Mouse (Mus musculus): Measurements from ENCODE around the gene Gadd45g. TPM values are rescaled to one million over a fixed set of nuclear protein-coding genes. Genes with fewer than 3 reads are reported as not detected.

Gene Gadd45g
- polyA plus RNA-seq, 2 experiments = 43.2 to 51.5 TPM

DNA sequence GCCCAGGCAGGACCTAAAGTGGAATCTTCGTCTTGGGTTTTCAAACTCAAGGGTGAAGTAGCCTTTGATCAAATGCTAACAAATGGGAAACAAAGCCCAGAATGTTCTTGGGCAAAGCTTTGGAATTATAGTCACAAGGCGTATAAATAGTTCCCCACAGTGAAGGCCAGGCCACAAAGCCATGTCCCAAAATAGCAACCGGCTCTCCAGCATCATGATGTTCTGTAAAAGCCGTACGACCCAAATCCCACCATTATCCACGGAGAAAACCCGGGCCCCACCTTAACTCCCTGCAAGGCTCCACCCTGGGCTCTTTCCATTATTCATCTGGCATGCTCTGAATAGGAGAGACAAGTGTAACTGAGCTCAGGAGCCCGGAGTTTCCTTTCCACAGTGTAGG is 32.3 kb downstream of the Gadd45g start:
- no peak for DNase-seq (ENCODE audit: low spot score)
- no peaks in the 10 kb centered on the region for H3K9me3 ChIP-seq (ENCODE audit: control insufficient read depth, low read length)
- no peaks in the 10 kb centered on the region for H3K27me3 ChIP-seq (ENCODE audit: control insufficient read depth, insufficient read depth, low read length)
- H3K4me3 ChIP-seq (replicated peaks; ENCODE audit: low read length) = no peak overlapping the region
- ATAC-seq (ENCODE audit: low FRiP score, low read depth) = no peak
- no peak overlapping the region for H3K9ac ChIP-seq (ENCODE audit: low read depth, low read length, severe bottlenecking)
- H3K36me3 ChIP-seq (ENCODE audit: control insufficient read depth, insufficient read depth, low read length) = no peaks in the 10 kb centered on the region
- TF ChIP-seq POLR2A (IDR thresholded peaks at IDR 0.05; ENCODE audit: borderline replicate concordance, extremely low read depth, insufficient read depth, insufficient read length) = no peak
- H3K4me2 ChIP-seq (replicated peaks; ENCODE audit: low read depth, low read length, severe bottlenecking) = no peak overlapping the region
- no peak overlapping the region for H3K27ac ChIP-seq (replicated peaks; ENCODE audit: low read depth, low read length)
- H3K4me1 ChIP-seq (ENCODE audit: control insufficient read depth, insufficient read depth, low read length) = peaks cover 8% of the 10 kb centered on the region; the same call in 1 of the 2 replicates
- WGBS = 64% methylated on average over 8 of the region's 8 CpGs

DNA sequence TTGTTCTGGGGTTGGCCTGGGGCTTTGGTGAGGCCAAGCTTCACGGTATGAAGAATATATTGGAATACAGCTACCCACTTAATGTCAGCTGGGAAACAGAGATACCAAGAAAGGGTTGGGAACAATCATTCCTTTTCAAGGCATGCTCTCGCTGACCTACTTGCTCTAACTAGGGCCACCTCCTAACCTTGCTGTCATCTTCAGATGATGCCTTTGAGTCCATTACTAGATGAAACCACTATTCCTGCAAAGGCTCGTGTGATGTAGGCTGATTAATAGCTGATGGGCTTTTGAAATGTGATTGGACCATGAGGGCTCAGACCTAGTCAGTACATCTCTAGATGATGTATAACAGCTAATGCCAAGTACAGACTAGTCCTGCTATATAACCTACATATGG is 33.1 kb downstream of the Gadd45g start:
- Histone ChIP-seq H3K4me3 (replicated peaks; ENCODE audit: low read length) (no peak overlapping the region), H3K4me1 (ENCODE audit: control insufficient read depth, insufficient read depth, low read length) (peaks cover 12% of the 10 kb centered on the region; the same call in 1 of the 2 replicates), H3K36me3 (ENCODE audit: control insufficient read depth, insufficient read depth, low read length) (no peaks in the 10 kb centered on the region), H3K9ac (ENCODE audit: low read depth, low read length, severe bottlenecking) (no peak overlapping the region), H3K27ac (replicated peaks; ENCODE audit: low read depth, low read length) (no peak overlapping the region), H3K4me2 (replicated peaks; ENCODE audit: low read depth, low read length, severe bottlenecking) (no peak overlapping the region), H3K27me3 (ENCODE audit: control insufficient read depth, insufficient read depth, low read length) (no peaks in the 10 kb centered on the region), H3K9me3 (ENCODE audit: control insufficient read depth, low read length) (no peaks in the 10 kb centered on the region)
- DNase-seq (ENCODE audit: low spot score) (no peak), ATAC-seq (ENCODE audit: low FRiP score, low read depth) (no peak)
- 87% methylated on average over 3 of the region's 3 CpGs for WGBS
- no peak for TF ChIP-seq POLR2A (IDR thresholded peaks at IDR 0.05; ENCODE audit: borderline replicate concordance, extremely low read depth, insufficient read depth, insufficient read length)

GRCm38 (mm10) chr13:51880019-51880418 is 33.5 kb downstream of the Gadd45g start:
- no peak overlapping the region for H3K9ac ChIP-seq (ENCODE audit: low read depth, low read length, severe bottlenecking)
- H3K4me2 ChIP-seq (replicated peaks; ENCODE audit: low read depth, low read length, severe bottlenecking) = no peak overlapping the region
- H3K36me3 ChIP-seq (ENCODE audit: control insufficient read depth, insufficient read depth, low read length) = no peaks in the 10 kb centered on the region
- H3K4me3 ChIP-seq (replicated peaks; ENCODE audit: low read length) = no peak overlapping the region
- ATAC-seq (ENCODE audit: low FRiP score, low read depth) (no peak), DNase-seq (ENCODE audit: low spot score) (no peak)
- H3K27me3 ChIP-seq (ENCODE audit: control insufficient read depth, insufficient read depth, low read length) = no peaks in the 10 kb centered on the region
- H3K9me3 ChIP-seq (ENCODE audit: control insufficient read depth, low read length) = no peaks in the 10 kb centered on the region
- peaks cover 12% of the 10 kb centered on the region; the same call in 1 of the 2 replicates for H3K4me1 ChIP-seq (ENCODE audit: control insufficient read depth, insufficient read depth, low read length)
- no peak for TF ChIP-seq POLR2A (IDR thresholded peaks at IDR 0.05; ENCODE audit: borderline replicate concordance, extremely low read depth, insufficient read depth, insufficient read length)
- WGBS = 87% methylated on average over 4 of the region's 4 CpGs
- no peak overlapping the region for H3K27ac ChIP-seq (replicated peaks; ENCODE audit: low read depth, low read length)

DNA sequence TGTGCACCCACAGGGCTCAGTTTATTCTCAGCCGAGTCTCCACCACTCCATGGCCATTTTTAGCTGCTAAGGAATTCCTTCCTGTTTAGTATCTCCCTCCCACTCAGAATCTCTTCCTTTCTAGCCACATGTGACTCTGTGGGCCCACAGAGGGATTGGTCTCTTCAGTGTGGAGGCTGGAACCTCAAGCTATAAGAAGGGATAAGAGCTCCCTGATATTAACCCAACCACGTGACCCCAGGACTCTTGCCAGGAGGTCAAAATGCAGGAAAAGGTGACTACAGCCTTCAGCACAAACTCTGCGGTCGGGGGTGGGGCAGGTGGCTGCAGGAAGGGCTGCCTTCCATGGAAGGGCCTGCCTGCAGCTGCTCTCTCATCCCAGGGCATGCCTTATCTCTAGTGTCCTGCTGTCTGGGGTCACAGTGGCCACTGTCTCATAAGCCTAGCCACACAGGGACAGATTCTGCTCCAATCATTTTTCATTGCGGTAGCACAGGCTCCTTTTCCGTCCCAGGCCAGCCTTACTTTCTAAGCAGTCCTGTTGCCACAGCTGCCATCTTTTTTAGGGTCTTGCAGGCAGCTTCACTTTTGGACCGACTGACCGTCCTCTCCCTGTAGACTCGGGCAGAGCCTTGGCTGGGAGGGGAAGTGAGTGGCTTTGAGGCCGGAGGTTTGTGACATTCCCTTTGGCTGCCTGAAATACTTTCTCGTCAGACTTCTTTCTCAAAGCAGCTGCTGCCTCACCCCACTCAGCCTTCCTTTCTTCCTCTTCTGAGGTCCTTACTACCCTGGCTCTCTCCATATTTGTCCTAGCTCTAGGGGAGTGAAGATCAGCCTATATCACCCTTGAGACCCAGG is 35.0 kb downstream of the Gadd45g start:
- no peak for TF ChIP-seq POLR2A (IDR thresholded peaks at IDR 0.05; ENCODE audit: borderline replicate concordance, extremely low read depth, insufficient read depth, insufficient read length)
- no peak for DNase-seq (ENCODE audit: low spot score)
- H3K9ac ChIP-seq (ENCODE audit: low read depth, low read length, severe bottlenecking) = no peak overlapping the region
- no peak overlapping the region for H3K4me3 ChIP-seq (replicated peaks; ENCODE audit: low read length)
- H3K4me1 ChIP-seq (ENCODE audit: control insufficient read depth, insufficient read depth, low read length) = peaks cover 19% of the 10 kb centered on the region
- no peak overlapping the region for H3K27ac ChIP-seq (replicated peaks; ENCODE audit: low read depth, low read length)
- no peaks in the 10 kb centered on the region for H3K27me3 ChIP-seq (ENCODE audit: control insufficient read depth, insufficient read depth, low read length)
- no peak for ATAC-seq (ENCODE audit: low FRiP score, low read depth)
- H3K9me3 ChIP-seq (ENCODE audit: control insufficient read depth, low read length) = no peaks in the 10 kb centered on the region
- WGBS = 64% methylated on average over 11 of the region's 11 CpGs
- H3K36me3 ChIP-seq (ENCODE audit: control insufficient read depth, insufficient read depth, low read length) = no peaks in the 10 kb centered on the region
- H3K4me2 ChIP-seq (replicated peaks; ENCODE audit: low read depth, low read length, severe bottlenecking) = no peak overlapping the region

DNA sequence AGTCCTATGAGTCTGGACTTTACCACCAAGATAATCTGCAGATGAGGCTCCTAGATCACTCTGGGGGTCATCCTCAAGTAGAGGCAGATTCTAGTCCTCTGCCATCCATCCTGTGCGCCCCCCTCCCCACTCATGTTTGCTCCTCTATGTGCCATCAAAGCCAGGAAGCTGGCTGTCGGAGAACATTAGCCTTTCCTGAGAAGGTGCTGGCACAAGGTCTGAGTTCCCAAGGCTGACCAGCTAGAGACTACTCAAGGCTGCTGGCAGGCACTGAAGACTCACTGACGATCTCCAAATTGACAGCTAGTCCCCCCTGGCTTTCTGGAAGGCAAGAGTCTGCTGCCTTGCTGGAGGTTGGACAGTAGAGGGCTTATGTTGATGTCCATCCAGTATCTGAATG is 35.7 kb downstream of the Gadd45g start:
- 90% methylated on average over 3 of the region's 3 CpGs for WGBS
- no peak overlapping the region for H3K27ac ChIP-seq (replicated peaks; ENCODE audit: low read depth, low read length)
- no peak for TF ChIP-seq POLR2A (IDR thresholded peaks at IDR 0.05; ENCODE audit: borderline replicate concordance, extremely low read depth, insufficient read depth, insufficient read length)

More for the DNA sequence above, 35.7 kb downstream of the Gadd45g start:
- H3K9me3 ChIP-seq (ENCODE audit: control insufficient read depth, low read length) = no peaks in the 10 kb centered on the region
- no peak overlapping the region for H3K4me2 ChIP-seq (replicated peaks; ENCODE audit: low read depth, low read length, severe bottlenecking)
- no peak overlapping the region for H3K9ac ChIP-seq (ENCODE audit: low read depth, low read length, severe bottlenecking)
- ATAC-seq (ENCODE audit: low FRiP score, low read depth) (no peak), DNase-seq (ENCODE audit: low spot score) (no peak)
- no peak overlapping the region for H3K4me3 ChIP-seq (replicated peaks; ENCODE audit: low read length)
- peaks cover 22% of the 10 kb centered on the region for H3K4me1 ChIP-seq (ENCODE audit: control insufficient read depth, insufficient read depth, low read length)
- no peaks in the 10 kb centered on the region for H3K36me3 ChIP-seq (ENCODE audit: control insufficient read depth, insufficient read depth, low read length)
- H3K27me3 ChIP-seq (ENCODE audit: control insufficient read depth, insufficient read depth, low read length) = no peaks in the 10 kb centered on the region

All from limb, embryonic 14.5 days (tissue).